Mouse (Mus musculus) lung, postnatal 0 days (tissue): ENCODE results near the gene Taf8. TPM values are rescaled to one million over a fixed set of nuclear protein-coding genes. Genes with fewer than 3 reads are reported as not detected.
A peak's percentile ranks its signal among the peaks of the same experiment; 100 is the strongest.

ENCODE experiments used
- ATAC-seq: fragments of 200-750 bp; cut with Nextera tagmentation; 2 replicates; pipeline ENCODE4 v1.8.0; 2017; ENCODE audit warnings: moderate library complexity
- DNase-seq: peaks from one replicate; pipeline ENCODE4 v3.0.0-alpha.2; 2016; ENCODE audit warnings: low spot score
- H3K27ac ChIP-seq: fragments of 300-500 bp; sonication (generic); 2 replicates; pipeline ENCODE4 v1.5.1; 2014; ENCODE audit warnings: antibody characterized with exemption, mild to moderate bottlenecking, low read length, mixed read lengths
- H3K27me3 ChIP-seq: fragments of 300-500 bp; sonication (generic); replicated peaks from 2 replicates; pipeline ENCODE4 v1.6.1; 2014; ENCODE audit warnings: low read length, mixed read lengths; ENCODE audit not compliant: insufficient read depth
- H3K36me3 ChIP-seq: fragments of 300-500 bp; sonication (generic); 2 replicates; pipeline ENCODE4 v1.6.1; 2014; ENCODE audit warnings: low read length, mixed read lengths; ENCODE audit not compliant: insufficient read depth
- H3K4me1 ChIP-seq: fragments of 300-500 bp; sonication (generic); 2 replicates; pipeline ENCODE4 v1.6.1; 2014; ENCODE audit warnings: antibody characterized with exemption, low read depth, low read length, mixed read lengths; ENCODE audit not compliant: insufficient read depth
- H3K4me2 ChIP-seq: fragments of 300-500 bp; sonication (generic); replicated peaks from 2 replicates; pipeline ENCODE4 v1.6.1; 2014; ENCODE audit warnings: low read depth, mild to moderate bottlenecking, low read length, moderate library complexity, mixed read lengths
- H3K4me3 ChIP-seq: fragments of 300-500 bp; sonication (generic); 2 replicates; pipeline ENCODE4 v1.5.1; 2014; ENCODE audit warnings: low read depth, low read length
- H3K9ac ChIP-seq: fragments of 300-500 bp; sonication (generic); replicated peaks from 2 replicates; pipeline ENCODE4 v1.6.1; 2014; ENCODE audit warnings: low read depth, mild to moderate bottlenecking
- H3K9me3 ChIP-seq: fragments of 300-500 bp; sonication (generic); 2 replicates; pipeline ENCODE4 v1.6.1; 2016; ENCODE audit warnings: low read length, mixed read lengths
- CTCF ChIP-seq: IDR thresholded peaks from 2 replicates; pipeline ENCODE4 v1.5.1; 2016; ENCODE audit warnings: antibody characterized with exemption, mild to moderate bottlenecking
- EP300 ChIP-seq: IDR thresholded peaks from 2 replicates; pipeline ENCODE4 v1.6.1; 2016; ENCODE audit warnings: antibody characterized with exemption, mild to moderate bottlenecking, control low read depth
- WGBS: fragments of 180-500 bp; shearing (Covaris S2); extraction: QIAGEN DNeasy Blood & Tissue Kit; methylation state at CpG from one replicate; pipeline ENCODE4 v1.1.7; 2014; 5-methylcytosine and 5-hydroxymethylcytosine counted together
- polyA plus RNA-seq: library from polyadenylated mRNA; unstranded; fragments of >200 nt; fragmentation: Nextera tagmentation; extraction: Ambion mirVana; gene quantifications from 2 replicates; pipeline ENCODE4 v1.2.1, GENCODE M21; 2015

Taf8 gene
- polyA plus RNA-seq, 1 experiment from 2014 or later = 22.4 TPM

DNA sequence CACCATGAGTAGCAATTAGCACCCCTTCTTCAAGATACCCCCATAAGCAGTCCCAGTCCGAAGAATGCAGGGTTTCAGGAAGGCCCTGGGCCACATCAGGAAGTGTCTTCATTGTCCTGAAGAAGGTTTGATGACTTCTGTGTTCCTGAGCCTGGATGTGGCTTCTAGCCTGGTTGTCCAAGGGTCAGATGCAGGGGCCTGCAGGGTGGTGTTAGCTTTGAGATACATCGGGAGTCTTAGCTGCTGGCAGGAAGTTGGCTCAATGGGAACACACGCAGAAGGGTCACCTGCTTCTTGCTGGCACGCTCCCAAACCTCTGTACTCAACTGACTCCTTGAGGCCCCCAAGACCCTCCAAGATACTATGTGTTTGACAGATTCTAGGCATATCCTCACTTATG is 20.4 kb upstream of the Taf8 start:
- H3K4me1 ChIP-seq = peaks cover 46% of the 10 kb centered on the region
- no peak for TF ChIP-seq EP300
- TF ChIP-seq CTCF = no peak
- no peak for ATAC-seq
- H3K36me3 ChIP-seq = no peaks in the 10 kb centered on the region
- DNase-seq = no peak
- peak overlapping the region; percentile 49; the same call in 1 of the 2 replicates for H3K4me2 ChIP-seq
- H3K27me3 ChIP-seq = no peaks in the 10 kb centered on the region
- WGBS = 19% methylated on average over 4 of the region's 4 CpGs
- peak overlapping the region; percentile 91 for H3K27ac ChIP-seq
- H3K4me3 ChIP-seq = no peak overlapping the region
- no peak overlapping the region; the same call in 1 of the 2 replicates for H3K9ac ChIP-seq
- H3K9me3 ChIP-seq = no peaks in the 10 kb centered on the region

DNA sequence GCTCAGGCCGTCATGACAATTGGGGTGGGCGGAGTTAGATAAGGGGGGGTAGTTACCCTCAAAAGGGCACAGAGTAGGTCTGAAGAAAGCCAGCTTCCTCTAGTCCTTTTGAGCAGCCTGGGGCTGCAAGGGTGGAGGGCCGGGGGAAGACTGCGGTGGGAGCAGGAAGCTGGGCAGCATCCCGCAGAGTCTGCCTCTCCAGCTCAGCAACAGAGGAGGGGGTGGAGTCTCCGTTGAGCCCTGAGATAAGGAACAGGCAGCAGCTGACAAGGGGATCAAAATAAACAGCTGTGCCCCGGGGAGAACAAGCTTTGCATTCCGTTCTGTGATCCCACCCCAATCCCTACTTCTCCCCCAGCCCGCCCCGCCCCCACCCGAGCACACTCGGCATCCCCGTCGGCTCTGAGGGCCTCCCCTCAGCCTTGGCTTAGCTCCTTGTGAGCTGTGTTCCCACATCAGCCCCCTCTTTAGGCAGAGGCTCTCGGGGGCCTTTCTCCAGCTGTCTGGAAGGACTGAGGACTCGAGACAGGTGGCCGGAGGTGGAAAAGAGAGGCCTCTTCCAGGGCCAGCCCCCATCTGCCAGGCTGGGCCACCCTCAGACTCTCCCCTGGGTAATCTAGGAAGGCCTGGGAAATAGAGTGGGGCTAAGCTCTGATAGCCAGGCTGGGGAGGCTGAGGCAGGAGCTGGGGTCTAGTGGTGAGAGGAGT is 19.6 kb upstream of the Taf8 start:
- peak; percentile 84 for ATAC-seq
- Histone ChIP-seq H3K4me2 (peak overlapping the region; percentile 49), H3K9ac (peak overlapping the region; percentile 41), H3K27me3 (no peaks in the 10 kb centered on the region), H3K9me3 (no peaks in the 10 kb centered on the region), H3K4me1 (peaks cover 40% of the 10 kb centered on the region), H3K4me3 (no peak overlapping the region), H3K36me3 (no peaks in the 10 kb centered on the region), H3K27ac (peak overlapping the region; percentile 91)
- peak; percentile 17; the same call in 1 of the 2 replicates for TF ChIP-seq EP300
- no peak for TF ChIP-seq CTCF
- DNase-seq = peak; percentile 96
- 3% methylated on average over 17 of the region's 17 CpGs for WGBS

DNA sequence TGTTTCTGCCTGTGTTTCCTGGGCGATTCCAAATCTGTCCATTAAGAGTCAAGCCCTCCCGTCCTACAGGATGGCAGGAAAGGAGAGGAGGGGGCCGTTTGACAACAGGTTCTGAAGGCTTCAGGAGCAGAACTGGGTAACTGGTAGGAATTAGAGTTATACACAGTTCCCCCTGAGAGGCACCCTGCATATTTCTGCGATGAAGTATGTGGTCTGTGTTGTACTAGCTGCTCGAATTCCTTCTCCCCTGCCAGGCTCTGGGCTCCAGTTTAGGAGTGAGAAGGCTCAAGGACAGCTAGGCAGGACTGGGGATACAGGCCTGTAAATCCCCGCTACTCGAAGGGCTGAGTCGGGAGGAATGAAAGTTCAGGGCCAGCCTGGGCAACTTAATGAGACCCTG is 16.1 kb upstream of the Taf8 start:
- Histone ChIP-seq H3K9ac (no peak overlapping the region), H3K27me3 (no peaks in the 10 kb centered on the region), H3K4me3 (no peak overlapping the region), H3K4me2 (peak overlapping the region; percentile 12; the same call in 1 of the 2 replicates), H3K9me3 (no peaks in the 10 kb centered on the region), H3K36me3 (peaks cover 5% of the 10 kb centered on the region; the same call in 1 of the 2 replicates), H3K27ac (peak overlapping the region; percentile 89), H3K4me1 (peaks cover 35% of the 10 kb centered on the region)
- ATAC-seq (peak; percentile 67), DNase-seq (peak; percentile 88)
- 20% methylated on average over 8 of the region's 8 CpGs for WGBS
- TF ChIP-seq CTCF (no peak), EP300 (peak; percentile 33; the same call in 1 of the 2 replicates)

DNA sequence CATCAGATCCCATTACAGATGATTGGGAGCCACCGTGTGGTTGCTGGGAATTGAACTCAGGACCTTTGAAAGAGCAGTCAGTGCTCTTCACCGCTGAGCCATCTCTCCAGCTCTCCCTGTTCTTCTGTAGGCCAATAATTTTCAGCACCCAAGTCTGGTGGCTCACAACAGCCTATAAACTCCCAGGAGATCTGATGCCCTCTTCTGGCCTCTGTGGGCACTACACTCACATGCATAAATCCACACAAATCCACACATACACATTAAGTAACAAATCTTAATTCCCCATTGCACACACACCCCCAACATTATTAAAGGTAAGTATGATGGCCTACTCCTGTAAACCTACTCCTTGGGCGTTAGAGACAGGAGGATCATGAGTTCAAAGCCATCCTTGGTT is 14.1 kb upstream of the Taf8 start:
- Histone ChIP-seq H3K27me3 (no peaks in the 10 kb centered on the region), H3K4me3 (no peak overlapping the region), H3K4me1 (peaks cover 28% of the 10 kb centered on the region; the same call in 1 of the 2 replicates), H3K9ac (no peak overlapping the region), H3K4me2 (no peak overlapping the region), H3K36me3 (peaks cover 5% of the 10 kb centered on the region; the same call in 1 of the 2 replicates), H3K27ac (no peak overlapping the region), H3K9me3 (no peaks in the 10 kb centered on the region)
- peak; percentile 49 for TF ChIP-seq CTCF
- TF ChIP-seq EP300 = no peak
- no peak for ATAC-seq
- DNase-seq = no peak
- WGBS = 95% methylated on average over 3 of the region's 3 CpGs

DNA sequence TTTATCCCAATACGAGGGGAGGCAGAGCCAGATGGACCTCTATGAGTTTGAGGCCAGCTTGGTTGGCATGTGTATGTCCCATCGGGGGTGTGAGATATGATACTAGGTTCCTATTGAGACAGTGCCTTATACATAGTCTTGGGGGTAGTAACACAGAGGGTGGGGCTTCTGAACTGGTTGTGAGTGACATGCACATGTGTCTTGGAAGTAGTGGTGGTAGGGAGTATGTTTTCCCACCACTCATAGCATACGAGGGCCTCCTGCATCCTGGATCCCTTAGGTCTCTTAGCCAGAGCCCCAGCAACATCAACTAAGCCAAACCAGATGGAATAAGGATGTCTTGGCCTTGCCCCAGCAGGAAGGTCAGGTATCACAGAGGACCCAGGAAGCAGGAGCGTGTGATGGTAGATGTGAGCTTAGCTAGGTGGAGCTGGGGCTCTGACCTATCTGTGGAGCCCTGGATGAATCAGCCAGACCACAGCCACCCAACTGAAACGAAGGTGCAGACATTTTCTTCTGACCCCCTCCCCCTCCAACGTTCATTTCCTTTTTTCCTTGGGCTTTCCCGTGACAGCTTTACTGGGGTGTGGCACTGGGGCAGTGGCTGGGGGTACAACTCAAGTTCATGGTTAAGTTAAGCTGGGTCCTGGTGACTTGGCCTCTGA is 13.2 kb upstream of the Taf8 start:
- Histone ChIP-seq H3K9ac (no peak overlapping the region), H3K36me3 (peaks cover 5% of the 10 kb centered on the region; the same call in 1 of the 2 replicates), H3K4me2 (no peak overlapping the region), H3K9me3 (no peaks in the 10 kb centered on the region), H3K4me1 (peaks cover 32% of the 10 kb centered on the region; the same call in 1 of the 2 replicates), H3K4me3 (no peak overlapping the region), H3K27me3 (no peaks in the 10 kb centered on the region), H3K27ac (no peak overlapping the region)
- WGBS = 82% methylated on average over 7 of the region's 7 CpGs
- no peak for TF ChIP-seq EP300
- no peak for TF ChIP-seq CTCF
- ATAC-seq (no peak), DNase-seq (no peak)

DNA sequence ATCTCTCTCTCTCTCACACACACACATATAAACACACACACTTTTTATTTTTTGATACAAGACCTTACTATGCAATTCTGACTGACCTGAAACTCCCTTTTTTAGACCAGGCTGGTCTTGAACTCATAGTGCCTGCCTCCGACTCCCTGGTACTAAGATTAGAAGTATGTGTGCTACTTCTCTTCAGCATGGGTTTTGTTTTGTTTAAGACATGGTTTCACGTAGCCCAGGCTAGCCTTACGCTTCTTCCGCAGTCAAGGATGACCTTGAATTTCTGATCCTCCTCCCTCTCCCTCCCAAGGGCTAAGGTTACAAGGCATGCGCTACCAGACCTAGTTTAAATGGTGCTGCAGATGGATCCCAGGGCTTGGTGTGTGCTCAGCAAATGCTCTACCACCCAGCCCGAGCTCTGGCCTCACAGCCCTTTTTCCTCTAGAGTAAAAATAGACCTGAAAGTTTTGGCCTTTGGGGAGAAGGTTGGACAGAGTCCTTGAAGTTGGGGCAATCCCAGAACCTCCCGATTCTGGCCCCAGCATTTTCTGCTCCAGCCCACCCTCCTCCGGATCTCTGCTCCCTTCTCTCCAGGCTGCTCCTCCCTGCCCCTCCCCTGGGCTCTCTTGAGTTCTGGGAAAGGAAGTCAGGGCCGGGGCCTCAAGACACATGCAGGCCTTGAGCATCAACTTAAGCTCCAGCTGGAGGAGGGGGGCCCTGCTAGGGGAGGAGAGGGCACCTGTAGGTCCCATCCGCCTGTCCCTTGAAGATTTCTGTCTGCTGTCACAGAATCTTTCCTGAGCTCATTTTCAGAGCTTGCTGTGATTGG is 11.1 kb upstream of the Taf8 start:
- H3K4me2 ChIP-seq = no peak overlapping the region
- peak; percentile 83 for DNase-seq
- TF ChIP-seq CTCF (no peak), EP300 (no peak)
- 52% methylated on average over 10 of the region's 10 CpGs for WGBS
- no peaks in the 10 kb centered on the region for H3K9me3 ChIP-seq
- no peak overlapping the region for H3K9ac ChIP-seq
- H3K4me1 ChIP-seq = peaks cover 29% of the 10 kb centered on the region; the same call in 1 of the 2 replicates
- peak overlapping the region; percentile 93 for H3K27ac ChIP-seq
- H3K4me3 ChIP-seq = no peak overlapping the region
- H3K27me3 ChIP-seq = no peaks in the 10 kb centered on the region
- ATAC-seq = no peak
- peaks cover 5% of the 10 kb centered on the region; the same call in 1 of the 2 replicates for H3K36me3 ChIP-seq
